Mouse (Mus musculus): Measurements from ENCODE around the gene Magi2.
"Not testable (repeated sequence)": the region's sequence is repeated elsewhere in the genome, so short reads cannot be mapped to it uniquely, and the experiment has no call there.

Gene Magi2

GRCm38 (mm10) chr5:20227912-20228762 lies 1001.3 kb downstream of the Magi2 start:
- no peak for DNase-seq (ENCODE audit: low spot score in 2 of 2)

GRCm38 (mm10) chr5:20231908-20232307 lies 1005.1 kb downstream of the Magi2 start:
- no peak for DNase-seq (ENCODE audit: low spot score in 2 of 2)

DNA sequence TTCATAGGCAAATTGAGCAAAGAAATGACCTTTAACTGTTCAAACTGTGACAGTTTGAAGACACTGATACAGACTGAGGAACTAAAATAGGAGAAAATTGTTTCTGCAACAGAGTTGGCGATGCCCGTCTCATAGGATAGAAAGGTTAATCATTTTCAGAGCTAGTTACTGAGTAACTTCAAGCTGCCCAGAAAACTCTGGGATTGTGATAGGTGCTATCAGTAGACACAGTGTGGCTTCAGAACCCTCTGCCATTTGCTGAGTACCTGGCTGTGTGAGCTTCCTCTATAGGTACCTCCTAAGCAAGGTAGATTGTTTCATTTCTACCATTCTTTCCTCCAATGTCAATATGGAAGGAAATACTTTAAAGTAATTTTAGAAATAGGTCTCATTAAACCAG lies 1014.7 kb downstream of the Magi2 start:
- DNase-seq (ENCODE audit: low spot score in 2 of 2): no peak

DNA sequence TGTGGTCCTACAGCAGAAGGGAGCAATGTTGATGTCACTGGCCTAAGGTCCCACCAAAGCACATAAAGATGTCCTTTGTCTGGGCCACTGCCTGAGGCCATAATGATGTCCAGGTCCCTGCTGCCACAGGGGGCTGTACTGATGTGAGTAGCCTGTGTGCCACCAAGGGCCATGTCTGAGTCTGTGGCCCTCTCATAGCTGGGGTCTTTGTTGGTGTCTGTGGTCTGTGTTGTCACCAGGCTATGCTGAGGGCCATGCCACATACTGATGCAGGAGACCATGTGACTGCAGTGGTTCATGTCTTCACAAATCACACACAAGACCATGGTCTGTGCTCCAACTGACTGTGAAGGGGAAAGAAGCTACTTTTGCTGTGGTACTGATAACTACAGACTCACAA lies 1015.7 kb downstream of the Magi2 start:
- DNase-seq (ENCODE audit: low spot score in 2 of 2): no peak

- no peak for DNase-seq (ENCODE audit: low spot score in 2 of 2)
These were observed 1022.5 kb downstream of the Magi2 start for GRCm38 (mm10) chr5:20249382-20249781.

DNA sequence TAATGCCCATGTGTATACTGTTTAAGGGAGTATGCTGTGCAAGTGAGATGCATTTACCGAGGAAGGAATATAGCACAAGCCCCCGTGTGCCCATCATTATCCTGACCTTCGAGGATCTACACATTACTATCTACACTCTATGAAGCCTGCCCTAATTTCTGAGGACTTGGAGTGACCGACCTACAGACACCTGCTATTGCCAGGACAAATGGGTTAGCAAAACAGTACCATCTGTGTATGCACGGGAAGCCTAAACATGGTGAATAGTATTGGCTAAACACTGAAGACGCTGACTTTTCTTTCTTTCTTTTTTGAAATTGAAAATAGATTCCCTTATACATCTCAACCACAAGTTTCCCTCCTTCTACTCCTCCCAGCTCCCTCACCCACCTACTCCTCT lies 1024.7 kb downstream of the Magi2 start:
- DNase-seq (ENCODE audit: low spot score in 2 of 2): no peak

DNA sequence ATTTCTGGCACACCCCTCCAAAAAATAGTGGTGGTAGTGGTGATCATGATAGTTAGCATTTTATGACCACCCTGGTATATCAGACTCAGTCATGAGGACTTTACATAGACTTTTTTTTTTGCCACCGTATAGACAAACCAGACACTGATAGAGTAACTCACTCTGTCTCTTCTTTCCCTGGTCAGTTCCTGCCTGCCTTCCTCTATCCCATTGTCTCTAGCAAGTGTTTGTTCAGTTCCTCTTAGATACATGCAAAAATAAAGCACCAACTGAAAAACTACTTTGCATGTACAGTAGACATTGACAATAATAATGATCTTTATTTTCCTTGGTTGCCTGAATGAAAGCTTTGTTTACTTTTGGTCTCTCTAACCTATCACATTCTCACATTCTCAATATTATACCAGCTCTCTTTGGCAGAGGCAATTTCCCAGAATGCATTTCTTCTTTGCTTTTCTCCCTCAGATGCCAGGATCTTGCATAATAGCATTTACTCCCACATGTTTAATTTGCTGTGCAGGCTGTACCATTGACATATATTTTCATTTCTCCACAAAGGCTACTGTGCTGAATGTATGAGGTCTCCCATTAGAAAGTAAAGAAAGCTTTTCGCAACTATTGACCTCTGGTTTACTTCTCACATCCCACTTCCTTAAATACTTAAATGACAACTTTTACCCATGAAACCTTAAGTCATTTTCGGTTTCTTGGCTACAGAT lies 1029.5 kb downstream of the Magi2 start:
- no peak for DNase-seq (ENCODE audit: low spot score in 2 of 2)

DNA sequence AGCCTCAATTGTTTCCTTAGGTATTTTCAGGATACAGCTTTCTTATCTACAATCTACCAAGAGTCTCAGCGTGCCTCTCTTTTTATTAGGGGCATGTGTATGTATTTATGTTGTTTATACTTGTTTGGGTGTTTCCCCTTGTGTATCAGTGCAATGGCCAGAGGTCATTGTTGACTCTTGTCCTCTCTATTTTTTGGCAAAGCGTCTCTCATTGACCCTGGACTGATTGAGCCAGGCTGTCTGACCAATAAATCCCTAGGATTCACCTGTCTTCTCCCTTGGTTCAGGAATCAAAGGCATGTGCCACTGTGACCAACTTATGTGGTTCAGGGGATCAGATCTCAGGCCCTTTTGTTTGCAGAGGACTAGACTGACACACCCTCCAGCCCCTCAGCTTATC lies 1030.1 kb downstream of the Magi2 start:
- DNase-seq (ENCODE audit: low spot score in 2 of 2): no peak

DNA sequence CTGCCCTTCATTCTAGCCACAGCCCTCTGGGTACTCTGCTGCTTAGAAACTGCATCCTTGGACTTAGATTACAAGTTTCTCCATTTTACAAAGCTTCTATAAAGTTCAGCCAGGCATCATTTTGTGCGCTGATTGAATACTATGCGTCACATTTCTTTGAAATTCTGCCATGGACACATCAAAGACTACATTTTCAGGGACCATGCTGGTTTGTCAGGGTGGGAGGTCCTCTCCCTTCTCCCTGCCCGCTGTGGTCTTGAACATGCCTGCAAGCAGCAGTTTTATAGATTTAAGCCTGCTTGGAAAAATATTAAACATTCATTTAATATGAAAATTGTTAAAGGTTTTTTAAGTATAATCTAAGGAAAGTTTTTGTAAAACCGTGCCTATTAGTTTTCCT lies 1030.6 kb downstream of the Magi2 start:
- DNase-seq (ENCODE audit: low spot score in 2 of 2): no peak

DNA sequence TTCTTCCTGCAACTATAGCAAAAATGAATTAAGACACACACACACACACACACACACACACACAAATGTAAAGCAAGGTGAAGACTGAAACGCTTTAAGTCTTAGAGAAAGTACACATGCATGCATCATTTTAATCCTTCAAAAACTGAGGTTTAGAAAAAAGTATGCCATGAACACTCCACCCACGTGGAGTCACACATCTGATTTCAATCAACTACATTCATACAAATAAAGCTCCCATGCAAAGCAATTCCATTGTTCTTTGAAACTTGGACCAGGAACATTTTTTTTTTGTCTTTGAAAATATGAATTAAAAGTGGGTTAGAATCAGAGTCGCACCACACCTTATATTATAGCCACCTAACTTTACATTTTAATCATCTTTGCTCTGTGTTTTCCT lies 1032.9 kb downstream of the Magi2 start:
- no peak for DNase-seq (ENCODE audit: low spot score in 2 of 2)

DNA sequence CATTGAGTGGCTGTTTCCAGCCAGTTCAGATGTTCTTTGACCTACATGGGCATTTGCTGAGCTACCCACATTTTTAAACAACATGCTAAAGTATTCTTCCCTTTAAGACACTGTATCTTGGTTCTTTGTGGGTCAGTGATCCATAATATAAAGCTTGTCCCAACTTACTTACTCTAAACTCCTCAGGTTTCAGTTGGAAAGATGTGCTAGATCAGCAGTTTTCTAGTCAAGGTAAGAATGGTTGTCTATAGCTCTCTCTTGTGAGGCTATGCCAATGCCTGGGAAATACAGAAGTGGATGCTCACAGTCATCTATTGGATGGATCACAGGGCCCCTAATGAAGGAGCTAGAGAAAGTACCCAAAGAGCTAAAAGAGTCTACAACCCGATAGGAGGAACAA lies 1045.8 kb downstream of the Magi2 start:
- not testable (repeated sequence) for DNase-seq (ENCODE audit: low spot score in 2 of 2)

DNA sequence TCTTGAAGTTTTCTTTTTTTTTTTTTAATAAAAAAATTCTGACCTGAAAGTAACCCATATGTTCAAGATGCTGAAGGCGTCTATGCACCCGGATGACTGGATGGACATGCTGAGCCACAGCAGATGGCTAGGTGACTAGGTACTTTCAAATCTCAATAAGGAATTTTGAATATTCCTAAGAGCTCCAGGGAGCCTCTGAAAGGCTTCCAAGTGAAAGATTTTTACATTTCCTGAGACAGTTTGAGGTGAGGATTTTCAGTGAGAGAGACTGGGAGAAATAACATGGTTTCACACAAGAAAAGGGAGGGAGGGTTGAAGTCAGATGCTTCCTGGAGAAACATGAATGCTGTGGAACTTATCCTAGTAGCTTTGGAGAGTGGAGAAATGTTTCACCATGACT lies 1048.8 kb downstream of the Magi2 start:
- DNase-seq (ENCODE audit: low spot score in 2 of 2): no peak

DNA sequence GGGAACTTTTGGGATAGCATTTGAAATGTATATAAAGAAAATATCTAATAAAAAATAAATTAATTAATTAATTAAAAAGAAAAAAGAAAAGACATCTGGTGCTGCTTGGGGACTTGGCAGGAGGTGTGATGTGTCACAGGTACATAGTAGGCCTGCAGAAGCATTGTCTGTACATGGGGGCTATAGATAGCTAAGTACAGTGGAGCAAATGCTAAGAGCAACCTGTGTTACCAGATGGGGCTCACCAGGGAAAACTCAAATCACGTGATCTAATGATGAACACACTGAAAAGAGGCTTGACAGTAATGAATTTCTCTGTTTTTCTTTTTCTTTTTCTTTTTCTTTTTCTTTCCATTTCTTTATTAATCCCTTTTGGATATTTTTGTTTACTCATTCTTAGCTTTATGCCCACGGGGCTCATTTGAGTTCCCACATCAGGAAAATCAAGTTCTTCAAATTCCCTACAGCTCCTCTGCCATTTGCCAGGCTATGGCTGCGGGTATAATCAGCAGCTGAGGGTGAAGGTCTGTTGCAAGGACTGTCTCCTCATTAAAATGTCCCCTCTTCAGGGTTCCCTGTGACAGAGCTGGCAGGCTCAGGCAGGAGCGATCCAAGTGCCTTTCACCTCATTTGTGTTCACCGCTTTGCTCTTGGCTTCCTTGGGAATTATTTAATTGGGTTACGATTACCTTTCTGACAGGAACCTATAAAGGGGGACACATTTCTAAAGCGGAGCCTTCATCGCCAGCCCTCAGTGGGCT lies 1058.4 kb downstream of the Magi2 start:
- DNase-seq (ENCODE audit: low spot score in 2 of 2): no peak

DNA sequence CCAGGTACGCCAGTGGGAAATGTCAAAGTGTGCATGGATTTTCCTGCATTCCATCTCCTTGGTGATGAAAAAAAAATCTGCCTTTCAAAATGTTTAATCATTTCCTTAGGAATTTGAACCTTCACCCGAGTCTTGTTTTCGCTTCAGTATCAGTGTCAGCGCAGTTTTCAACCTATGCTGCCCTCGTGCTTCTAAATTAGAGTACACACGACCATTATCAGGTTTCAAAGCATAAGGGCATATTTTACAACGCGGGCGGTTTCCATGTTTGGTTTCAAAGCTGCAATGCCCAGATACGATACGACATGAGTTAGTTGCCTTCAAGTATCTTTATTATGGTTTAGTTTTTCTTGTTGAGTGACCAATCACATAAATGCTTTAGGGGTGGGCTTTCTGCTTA lies 1067.7 kb downstream of the Magi2 start:
- DNase-seq (ENCODE audit: low spot score in 2 of 2): no peak

- DNase-seq (ENCODE audit: low spot score in 2 of 2): no peak
These were observed 1073.0 kb downstream of the Magi2 start for GRCm38 (mm10) chr5:20299816-20300215.

DNA sequence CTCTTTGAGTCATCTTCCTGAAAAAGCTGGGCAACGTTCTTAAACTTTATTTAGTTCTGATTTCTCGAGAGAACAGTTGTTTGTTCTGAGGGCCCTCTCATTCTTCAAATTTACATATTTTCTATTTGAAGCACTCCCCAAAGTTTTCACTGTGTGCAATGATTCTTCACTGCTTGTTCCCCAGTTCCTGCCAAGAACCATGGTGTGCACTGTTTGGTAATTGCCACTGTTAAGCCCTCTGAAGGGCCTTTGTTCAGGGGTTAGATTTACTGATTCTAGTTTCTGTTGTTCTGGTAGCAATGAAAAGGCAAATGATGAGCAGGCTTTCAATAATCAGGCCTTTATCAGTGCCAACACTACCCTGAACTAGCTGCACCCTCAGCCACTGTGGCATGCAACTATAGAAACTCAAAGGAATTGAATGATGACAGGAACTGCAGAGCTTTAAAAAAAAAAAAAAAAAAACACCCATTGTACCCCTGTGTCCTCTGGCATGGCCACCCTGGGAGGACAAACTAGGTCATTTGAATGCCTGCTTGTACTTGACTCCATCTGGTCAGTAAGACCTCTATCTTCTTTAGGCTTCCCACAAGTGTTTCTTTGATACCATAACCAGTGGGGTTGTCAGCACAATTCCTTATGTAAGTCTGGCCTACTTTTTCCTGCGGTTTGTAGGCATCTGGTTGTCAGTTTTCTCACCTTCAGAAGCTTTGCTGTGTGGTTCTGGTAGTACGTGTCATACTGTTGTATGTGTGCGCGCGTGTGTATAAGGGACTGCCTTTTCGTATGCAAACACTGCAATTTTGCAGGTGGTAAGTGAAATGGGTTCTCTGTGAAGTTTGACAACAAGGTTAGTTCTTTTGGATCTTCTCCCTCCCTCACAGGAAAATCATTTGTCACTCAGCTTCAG lies 1076.5 kb downstream of the Magi2 start:
- no peak for DNase-seq (ENCODE audit: low spot score in 2 of 2)

- DNase-seq (ENCODE audit: low spot score in 2 of 2): no peak
These were observed 1094.1 kb downstream of the Magi2 start for GRCm38 (mm10) chr5:20320970-20321369.

DNA sequence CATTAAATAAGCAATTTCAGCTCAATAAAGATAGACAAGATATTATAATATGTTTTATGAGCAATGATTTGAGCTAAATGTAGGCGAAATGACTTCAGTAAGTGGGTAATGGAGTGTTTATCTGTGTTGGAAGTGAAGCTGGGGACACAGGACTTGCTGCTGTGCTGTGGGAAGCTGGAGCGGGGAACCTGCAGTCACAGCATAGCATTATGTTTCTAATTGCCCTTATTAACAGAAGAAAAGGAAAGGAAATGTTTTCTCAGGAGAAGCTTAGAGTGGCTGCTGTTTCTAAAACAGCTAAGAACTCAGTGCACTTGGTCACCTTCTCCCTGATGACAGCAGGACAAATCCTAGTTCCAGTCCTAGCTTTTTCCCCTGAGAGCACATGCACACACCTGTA lies 1098.5 kb downstream of the Magi2 start:
- DNase-seq (ENCODE audit: low spot score in 2 of 2): no peak

DNA sequence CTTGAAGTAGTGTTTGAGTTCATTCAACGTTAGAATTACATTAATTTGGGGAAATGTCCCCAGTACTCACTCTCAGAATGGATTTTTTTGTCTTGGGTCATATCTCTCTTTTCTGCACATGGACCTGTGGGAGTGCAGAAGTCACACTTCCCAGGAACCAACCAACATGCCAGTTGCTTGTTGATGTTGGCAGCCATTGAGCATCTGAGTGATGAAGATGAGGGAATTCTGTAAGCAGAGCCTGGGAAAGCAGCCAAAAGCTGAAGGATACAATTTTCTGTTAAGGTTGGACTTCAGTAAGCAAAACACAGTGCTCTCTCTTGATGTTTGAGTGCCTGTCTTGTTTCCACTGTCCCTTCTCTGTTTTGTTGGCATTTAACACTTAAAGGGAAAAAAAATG lies 1102.1 kb downstream of the Magi2 start:
- no peak for DNase-seq (ENCODE audit: low spot score in 2 of 2)

- DNase-seq (ENCODE audit: low spot score in 2 of 2): no peak
These were observed 1103.2 kb downstream of the Magi2 start for GRCm38 (mm10) chr5:20330025-20330424.

DNA sequence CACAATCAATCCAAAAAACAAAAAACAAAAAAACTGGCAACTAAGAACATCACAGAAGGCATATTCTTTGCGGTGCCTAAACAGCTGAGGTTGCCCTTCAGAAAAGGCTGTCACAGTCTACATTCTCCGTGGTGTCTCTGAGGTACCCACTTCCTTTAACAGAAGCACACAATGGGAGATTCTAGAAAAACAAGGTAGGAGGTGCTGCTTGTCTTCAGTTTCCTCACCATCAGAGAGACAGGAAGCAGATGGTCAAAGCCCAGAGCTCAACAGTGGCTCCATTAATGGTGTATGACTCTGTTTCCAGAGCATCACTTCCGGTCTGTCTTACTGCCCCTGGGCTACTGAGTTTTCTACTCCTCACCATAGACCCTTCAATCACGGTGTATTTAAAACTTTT lies 1105.7 kb downstream of the Magi2 start:
- no peak for DNase-seq (ENCODE audit: low spot score in 2 of 2)

Measured in spleen, postnatal 10 days (tissue).